Mouse (Mus musculus) heart, adult 9 months (tissue): ENCODE measurements around the gene Gstm3.
"Not testable (repeated sequence)": the region's sequence is repeated elsewhere in the genome, so short reads cannot be mapped to it uniquely, and the experiment has no call there.

Experiments
- DNase-seq, 2 experiments: peaks; one replicate each; pipeline ENCODE4 v3.0.0; 2022; ENCODE audit warnings: low spot score in 2 of 2

Gstm3 gene

DNA sequence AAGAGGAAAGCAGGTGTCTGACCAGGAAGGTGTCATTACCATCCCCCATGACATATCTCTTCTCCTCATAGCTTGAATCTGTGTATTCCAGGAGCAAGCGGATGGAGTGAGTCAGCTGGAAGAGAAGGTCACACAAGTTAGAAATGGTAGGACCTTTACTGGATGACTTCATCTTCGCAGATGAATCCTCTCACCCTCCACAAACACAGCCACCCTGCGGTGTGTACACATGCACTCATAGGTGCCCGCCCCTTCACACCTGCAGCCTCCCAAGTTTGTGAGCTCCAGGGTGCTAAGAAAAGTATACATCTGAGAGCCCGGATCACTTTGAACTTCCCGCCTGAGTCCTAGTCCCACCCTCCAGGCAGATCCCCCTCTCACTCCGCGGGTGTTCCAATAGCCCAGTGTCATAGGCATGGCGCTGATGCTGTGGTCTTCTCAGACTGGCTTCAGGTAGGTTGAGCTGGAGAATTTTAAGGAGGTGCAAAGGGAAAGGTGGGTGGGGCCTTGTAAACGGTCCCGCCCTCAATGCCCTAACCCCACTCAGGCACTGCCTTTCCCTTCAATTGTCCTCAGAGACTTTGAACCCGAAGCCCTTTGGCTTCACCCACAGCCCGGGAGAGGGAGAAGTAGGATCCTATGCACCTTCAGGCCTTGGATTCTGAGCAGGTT is at the start of gene Gstm3:
Gene Gstm3 (minus strand): TSS at position 560 of the 672 bp plus-strand sequence.
- DNase-seq = no peak

DNA sequence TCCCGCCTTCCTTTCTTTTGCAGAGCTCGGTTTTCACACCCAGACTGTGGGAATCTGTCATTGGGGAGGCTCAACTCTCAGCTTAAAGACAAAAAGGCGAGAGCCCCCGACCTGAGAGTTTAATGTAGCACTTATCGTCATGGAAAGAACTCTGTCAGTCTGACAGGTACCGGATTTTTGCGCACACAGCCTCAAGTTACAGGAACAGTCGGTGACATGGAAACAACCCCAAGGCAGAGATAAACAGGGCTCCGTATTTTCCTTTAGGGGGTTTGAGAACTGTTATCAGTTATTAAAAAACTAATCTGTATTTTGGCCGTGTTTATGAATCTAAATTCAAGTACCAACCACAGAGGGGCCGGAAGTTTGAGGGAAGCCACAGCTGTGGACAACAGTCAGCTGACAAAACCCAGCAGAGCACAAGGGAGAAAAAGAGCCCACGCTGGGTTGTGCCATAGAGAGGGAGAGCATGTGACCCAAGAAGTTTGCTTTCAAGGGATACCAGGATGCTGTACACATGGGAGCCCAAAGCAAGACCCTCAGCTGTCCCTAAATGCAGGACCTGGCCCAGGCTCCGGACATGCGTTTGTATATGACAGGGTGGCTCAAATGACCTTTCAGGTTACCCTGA is 49.2 kb upstream of the Gstm3 start:
- DNase-seq = no peak

DNA sequence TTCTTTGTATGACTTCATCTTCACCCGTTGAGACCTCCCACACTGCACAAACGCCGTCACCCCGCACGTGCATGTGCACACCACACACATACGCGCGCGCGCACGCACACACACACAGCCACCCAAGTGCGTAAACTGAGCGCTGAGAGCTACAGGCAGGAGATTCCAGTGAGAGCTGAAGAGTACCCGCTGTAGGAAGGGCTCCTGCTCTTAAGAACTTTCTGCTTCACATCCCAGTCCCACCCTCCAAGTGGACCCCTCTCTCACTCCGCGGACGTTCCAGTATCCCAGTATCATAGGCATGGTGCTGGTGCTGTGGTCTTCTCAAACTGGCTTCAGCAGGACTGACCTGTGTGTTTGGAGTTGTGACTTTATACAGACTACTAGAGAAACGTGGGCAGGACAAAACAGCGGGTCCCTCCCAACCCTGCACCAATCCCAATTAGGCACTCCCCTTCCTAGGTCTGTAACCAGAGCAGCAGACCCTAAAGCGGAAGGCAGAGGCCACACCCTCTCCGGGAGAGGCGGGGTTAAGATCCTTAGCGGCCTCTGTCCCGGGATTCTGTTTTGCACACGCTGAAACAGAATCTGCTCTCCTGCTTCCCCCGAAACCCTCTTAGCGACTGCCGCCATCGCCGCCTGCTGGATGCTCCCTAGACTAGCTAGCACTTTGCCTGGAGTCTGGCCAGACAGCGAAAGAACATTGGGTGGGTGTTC is 48.5 kb upstream of the Gstm3 start, which contains the start of gene Gstm1:
Gene Gstm1 (minus strand): TSS at position 501 of the 717 bp plus-strand sequence.
- DNase-seq = peak; percentile 99

DNA sequence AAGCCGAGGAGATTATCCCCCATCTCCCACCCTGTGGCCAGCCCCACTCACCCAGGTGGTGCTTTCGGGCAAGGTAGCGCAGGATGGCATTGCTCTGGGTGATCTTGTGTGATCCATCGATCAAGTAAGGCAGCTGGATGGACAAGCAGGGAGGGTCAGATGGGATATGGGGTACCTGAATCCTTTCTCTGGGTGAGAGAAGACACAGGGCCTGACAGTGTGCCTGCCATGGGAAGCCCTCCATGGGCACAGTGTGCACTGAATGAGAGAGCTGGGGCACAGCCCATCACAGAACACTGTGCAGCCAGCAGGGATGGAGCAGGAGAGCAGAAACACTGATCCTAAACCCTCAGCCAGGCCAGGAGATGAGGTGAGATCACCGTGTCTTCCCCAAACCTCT is 47.4 kb upstream of the Gstm3 start:
- DNase-seq = not testable (repeated sequence)

DNA sequence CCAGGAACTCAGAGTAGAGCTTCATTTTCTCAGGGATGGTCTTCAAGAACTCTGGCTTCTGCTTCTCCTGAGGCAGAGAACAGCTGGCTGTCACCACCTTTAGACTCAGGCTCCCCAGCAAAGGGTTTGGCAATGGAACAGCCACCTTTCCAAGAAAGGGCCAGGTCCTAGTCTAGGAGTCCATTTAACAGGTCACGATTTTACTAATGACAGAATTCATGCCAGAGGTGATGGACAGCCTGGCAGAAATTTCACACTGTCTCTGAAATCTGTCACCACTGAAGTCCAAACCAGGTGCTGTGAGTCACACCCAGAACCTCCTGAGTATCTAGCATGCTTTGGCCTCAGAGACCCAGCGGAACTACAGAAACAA is 45.9 kb upstream of the Gstm3 start:
- no peak for DNase-seq

DNA sequence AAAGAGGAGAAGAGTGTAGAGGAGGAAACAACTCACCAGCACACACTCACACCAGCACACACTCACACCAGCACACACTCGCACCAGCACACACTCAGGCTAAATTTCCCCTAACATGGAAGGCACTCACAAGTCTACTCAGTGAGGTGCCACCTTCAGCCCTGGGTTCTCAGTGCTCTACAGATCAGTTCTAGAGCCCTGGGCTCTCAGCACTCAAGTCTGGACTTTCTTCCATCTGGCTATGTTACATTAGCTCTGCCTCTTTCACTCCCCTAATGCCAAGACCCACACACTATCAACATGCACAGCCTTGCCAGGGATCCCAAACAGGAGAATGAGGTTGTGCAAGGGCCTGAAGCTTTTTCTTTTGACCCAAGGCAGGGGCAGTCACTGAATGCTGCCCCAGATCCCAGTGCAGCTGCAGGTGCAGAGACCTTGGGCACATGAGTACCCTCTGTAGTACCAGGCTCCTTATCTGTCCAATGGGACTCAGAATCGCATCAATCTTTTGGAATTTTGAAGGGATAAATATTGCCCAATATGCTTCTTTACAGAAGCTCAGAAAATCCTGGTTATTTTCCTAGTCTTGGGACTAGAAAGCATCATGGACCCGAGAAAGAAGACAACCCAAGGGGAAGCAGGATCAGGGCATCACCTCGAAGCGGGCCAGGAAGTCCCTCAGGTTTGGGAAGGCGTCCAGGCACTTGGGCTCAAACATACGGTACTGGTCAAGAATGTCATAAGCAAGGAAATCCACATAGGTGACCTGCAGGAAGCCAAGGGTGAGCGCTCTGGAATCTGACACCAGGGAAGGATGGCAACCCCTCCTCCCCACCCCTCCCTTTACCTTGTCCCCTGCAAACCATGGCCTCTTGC is 45.3 kb upstream of the Gstm3 start:
- peak in 1 of 2 experiments; percentile 37 for DNase-seq

DNA sequence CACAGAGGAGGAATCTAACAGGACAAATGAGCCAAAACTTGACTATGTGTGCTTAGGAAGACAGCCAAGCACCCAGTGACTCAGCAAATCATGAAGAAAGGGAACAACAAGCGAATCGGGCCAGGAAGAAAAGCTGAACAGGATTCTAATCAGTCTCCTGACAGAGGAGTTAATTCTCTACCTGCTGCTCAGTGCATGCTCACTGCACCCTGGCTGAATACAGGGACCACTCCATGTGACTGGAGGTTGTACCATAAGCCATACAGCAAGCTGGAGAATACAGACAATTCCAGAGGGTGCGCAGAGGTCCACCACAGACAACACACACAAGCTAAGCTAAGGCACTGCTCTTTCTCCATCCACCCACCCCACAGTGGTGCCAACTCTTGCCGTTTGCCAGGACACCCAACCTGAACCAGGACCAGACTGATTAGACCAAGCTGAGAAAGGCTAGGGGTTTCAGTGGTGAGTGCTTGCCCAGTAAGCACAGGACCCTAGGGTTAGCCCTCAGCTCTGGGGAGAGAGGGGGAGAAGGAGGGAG is 44.3 kb upstream of the Gstm3 start:
- DNase-seq = peak; percentile 74 to 83

DNA sequence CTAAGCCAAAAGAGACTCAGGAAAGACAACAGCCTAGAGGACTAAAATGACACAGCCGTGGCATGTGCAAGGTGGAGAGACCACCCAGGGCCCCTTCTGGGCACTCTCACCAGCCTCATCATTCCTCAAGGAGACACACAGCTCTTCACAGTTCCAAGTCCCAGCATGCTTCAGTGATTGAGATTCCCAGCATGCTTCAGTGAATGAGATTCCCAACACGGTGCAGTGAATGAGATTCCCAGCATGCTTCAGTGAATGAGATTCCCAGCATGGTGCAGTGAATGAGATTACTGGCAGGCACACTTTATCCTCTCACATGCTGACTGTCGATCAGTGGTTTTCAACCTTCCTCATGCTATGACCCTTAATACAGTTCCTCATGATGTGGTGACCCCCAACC is 42.5 kb upstream of the Gstm3 start:
- no peak for DNase-seq

DNA sequence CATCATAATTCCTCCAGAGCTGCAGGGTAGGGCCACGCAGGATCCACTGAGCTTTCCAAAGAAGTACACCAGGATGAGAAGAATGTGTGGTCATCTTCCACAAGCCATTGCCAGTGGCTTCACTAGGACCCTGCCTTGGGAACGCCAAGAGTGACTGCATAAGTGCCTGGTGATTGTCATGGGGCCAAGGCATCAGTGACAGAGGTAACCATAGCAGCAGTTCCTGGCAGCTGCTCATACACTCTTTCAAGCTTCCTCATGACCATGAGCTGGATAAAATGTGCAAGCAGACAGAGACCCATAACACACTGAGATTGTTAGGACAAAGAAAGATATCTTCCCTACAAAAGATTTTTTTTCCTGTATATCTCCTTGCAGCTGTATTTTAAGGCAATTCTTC is 41.2 kb upstream of the Gstm3 start:
- peak; percentile 61 to 71 for DNase-seq

DNA sequence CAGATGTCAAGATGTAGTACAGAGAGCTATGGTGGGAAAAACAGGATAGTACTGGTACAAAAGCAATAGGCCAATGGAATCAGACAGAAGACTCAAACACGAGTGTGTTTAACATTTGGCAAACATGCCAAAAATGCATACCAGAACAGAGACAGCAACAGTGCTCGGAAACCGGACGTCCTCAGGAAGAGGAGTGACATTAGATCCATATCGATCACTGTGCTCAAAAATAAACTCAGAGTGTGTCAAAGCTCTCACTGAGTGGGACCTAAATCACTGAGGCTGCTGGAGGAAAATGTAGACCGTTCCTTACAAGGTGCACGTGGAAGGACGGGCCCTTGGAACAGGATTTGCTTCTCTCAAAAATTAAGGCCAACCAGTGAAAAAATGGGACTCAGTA is 32.9 kb upstream of the Gstm3 start:
- peak; percentile 46 to 66 for DNase-seq

DNA sequence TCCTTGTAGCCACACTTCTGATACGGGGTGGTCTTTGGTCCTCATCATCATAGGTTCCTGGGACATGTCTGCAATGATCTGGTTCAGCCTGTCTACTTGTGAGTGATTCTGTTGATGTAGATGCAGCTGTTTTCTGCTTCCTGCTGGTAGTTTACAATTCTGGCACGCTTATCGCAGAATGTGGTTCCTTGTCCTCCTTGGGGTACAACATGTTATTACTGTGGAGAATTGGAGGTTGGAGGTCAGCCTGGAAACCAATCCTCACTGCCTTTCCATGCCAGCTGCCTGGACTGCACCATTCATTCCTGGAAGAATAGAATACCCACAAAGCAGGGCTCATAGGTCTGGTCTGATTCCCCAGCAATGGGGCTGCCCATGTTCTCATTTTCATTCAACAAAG is 30.4 kb upstream of the Gstm3 start:
- DNase-seq = no peak

DNA sequence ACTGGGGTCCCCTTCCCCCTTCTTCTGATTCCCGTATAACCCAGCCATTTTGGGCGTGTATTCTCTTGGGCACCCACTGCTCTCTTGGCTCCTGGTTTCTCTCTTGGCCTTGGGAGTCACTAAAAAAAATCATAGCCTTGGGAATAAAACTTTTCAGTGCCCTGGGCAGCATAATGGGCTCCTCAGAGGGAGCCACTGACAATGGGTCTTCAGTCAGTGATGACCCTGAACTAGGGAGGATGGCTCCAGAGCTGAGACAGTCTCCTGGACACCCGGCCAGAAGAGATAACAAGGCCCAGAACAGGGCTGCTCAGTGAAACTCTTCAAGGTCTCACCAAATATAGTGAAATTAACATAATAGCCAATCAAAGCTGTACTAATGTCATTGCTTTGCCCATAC is 29.5 kb upstream of the Gstm3 start:
- no peak for DNase-seq

DNA sequence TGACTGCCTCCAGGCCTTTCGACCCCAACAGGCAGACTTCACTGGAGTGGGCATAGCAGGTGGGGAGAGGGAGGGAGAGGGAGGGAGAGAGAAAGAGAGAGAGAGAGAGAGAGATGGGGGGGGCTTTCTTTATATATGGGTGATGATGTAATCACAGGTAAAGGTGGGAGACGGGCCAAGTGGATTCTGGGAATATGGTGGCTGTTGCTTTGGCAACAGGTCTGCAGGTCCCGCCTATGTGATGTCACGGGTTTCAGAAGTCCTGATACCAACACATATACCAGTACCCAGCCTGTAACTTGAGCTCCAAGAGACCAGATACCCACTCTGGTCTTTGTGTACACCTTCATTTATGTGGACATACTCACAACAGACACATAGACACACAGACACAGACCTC is 27.5 kb upstream of the Gstm3 start:
- no peak for DNase-seq

DNA sequence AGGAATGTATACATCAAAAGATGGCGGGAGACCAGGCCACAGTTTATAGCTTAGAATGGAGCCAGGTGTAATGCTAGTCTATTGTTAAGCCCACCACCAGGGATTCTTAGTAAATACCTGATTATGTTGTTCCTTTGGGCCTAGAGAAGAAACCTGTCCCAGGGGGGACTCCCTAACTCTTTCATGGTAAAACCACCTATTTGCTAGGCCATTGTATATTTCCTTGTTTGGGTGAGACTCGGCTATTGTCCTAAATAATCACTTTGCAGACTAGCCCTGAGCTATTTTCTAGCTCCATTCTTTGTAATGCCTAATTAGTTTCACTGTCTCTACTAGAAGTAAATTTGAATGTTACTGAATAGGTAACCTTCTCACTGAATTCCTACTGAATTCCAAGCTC is 26.9 kb upstream of the Gstm3 start:
- not testable (repeated sequence) for DNase-seq

DNA sequence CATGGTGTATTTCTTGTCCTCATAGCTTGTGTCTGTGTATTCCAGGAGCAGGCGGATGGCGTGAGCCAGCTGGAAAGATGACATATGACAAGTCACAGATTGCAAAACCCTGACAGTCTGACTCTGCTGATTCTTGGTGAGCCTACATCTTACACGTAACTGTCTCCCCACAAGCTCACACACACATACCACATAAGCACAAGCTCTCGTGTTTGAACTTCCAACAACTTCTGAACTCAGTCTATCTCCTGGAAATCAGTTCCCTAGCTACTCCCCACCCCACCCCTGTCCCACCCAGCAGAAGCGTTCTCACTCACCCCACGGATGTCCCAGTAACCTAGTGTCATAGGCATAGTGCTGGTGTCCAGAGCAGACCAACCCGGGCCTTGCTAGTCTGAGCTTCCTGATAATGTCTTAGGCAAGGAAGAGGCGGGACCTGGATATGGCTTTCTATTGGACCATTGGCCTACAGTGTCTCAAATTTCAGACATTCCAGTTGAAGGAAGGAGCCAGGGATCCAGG is 17.0 kb upstream of the Gstm3 start, which contains the start of gene Gstm2:
Gene Gstm2 (minus strand): TSS at position 413 of the 522 bp plus-strand sequence.
- DNase-seq = peak; percentile 85 to 86

DNA sequence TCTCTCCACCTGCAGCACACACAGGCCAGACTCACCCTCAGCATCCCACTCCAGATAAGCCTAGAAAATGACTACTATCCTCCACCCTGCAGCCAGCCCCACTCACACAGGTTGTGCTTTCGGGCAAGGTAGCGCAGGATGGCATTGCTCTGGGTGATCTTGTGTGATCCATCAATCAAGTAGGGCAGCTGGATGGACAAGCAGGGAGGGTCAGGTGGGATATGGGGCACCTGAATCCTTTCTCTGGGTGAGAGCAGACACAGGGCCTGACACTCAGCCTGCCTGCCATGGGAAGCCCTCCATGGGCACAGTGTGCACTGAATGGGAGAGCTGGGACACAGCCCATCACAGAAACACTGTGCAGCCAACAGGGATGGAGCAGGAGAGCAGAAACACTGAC is 16.1 kb upstream of the Gstm3 start:
- DNase-seq = not testable (repeated sequence)

DNA sequence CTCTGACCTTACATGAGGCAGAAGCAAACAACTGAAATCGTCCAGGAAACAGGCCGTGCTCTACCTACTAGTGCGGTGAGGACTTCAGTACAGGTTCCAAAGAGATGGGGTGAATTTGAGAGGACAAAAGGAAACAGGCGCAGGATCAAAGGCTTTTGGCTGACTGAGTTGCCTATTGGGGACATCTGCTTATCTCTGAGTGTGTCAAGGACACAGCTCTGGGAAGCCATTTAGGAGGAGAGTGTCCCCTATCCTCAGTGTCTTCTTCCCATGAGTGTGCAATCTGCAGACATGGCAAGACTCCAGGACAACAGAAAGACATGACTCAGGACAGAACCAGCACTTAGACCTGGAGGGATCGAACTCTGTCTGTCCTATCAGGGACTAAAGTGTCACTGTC is 15.4 kb upstream of the Gstm3 start:
- DNase-seq = no peak

DNA sequence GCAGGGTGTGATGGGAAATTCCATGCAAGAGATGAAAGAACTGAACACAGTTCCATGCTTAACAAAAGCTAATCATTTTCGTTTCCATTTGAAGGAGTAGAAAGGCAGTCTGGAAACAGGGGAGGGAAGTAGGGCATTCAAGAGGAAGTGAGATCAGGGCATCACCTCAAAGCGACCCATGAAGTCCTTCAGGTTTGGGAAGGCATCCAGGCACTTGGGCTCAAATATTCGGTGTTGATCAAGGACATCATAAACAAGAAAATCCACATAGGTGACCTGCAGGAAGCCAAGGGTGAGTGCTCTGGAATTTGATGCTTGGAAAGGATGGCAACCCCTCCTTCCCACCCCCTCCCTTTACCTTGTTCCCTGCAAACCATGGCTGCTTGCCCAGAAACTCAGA is 14.7 kb upstream of the Gstm3 start:
- DNase-seq = no peak

DNA sequence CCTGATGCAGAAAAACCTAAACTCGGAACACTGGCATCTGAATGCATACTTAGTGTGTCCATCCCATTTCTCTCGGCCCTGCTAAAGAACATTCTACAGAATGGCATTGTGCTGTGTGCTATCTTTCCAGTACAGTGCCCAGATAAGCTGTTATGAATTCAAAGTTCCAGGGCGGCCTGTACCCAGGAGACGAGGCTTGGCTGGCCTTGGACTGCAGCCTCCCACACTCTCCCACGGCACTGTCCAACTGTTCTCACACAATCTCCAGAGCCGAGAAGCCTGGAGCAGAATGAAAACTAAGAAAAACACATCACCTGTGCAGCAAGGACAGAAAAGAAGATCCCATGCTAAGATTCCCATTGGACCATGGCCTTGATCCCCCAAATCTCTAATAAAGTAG is 13.6 kb upstream of the Gstm3 start:
- DNase-seq = no peak

DNA sequence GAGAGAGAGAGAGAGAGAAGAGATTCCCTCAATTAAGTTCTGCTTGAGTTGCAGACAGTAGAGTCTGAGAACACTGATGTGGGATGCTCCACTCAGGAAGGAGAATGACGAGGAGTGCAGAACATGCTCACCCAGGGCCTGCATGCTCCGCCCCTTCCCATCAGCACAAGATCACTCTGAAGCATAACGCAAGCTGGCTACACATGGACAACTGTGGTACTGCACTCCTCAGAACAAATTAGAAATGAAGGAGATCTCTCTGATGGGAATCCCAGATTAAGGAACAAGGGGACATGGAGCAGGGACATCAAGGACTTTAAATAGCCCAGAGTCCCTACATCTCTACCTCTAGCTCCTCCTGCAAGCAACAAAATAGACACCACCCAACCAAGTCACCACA is 12.2 kb upstream of the Gstm3 start:
- DNase-seq = no peak

DNA sequence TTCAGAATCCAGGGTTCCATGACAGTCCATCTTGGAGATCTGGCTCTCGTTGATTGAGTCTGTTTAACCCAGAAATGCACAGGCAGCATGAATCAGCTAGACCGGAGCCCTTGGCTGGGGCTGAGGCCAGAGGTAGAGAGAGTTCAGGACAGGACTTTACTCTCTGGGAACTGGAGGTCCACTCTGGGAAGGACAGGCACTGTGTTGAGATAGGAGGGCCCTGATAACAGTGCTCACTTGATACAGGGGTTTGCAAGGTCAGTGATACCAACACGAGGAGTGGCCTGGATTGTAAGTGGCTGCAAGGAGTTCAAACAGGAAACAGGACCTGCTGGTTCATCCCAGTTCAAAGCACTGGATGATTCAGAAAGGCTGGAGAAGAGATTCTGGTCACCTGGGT is 8.6 kb upstream of the Gstm3 start:
- no peak for DNase-seq
